Mouse (Mus musculus) heart, embryonic 11.5 days (tissue): ENCODE data around the gene Psmb9. TPM values are rescaled to one million over a fixed set of nuclear protein-coding genes. Genes with fewer than 3 reads are reported as not detected.

Experiments used
- ATAC-seq: fragments of 200-750 bp; cut with Nextera tagmentation; replicated peaks from 2 replicates; pipeline ENCODE4 v1.8.0; 2017; ENCODE audit warnings: moderate library complexity; ENCODE audit not compliant: insufficient number of reproducible peaks, low FRiP score, low TSS enrichment
- H3K27ac ChIP-seq: fragments of 300-500 bp; sonication (generic); 2 replicates; pipeline ENCODE4 v1.5.1; 2014; ENCODE audit warnings: mild to moderate bottlenecking, low read depth, low read length
- H3K27me3 ChIP-seq: fragments of 300-500 bp; sonication (generic); 2 replicates; pipeline ENCODE4 v1.6.1; 2014; ENCODE audit warnings: mild to moderate bottlenecking, low read length, mixed read lengths; ENCODE audit not compliant: control insufficient read depth, insufficient read depth
- H3K36me3 ChIP-seq: fragments of 300-500 bp; sonication (generic); 2 replicates; pipeline ENCODE4 v1.6.1; 2014; ENCODE audit warnings: mild to moderate bottlenecking, low read length, moderate library complexity, mixed read lengths; ENCODE audit not compliant: control insufficient read depth, insufficient read depth
- H3K4me1 ChIP-seq: fragments of 300-500 bp; sonication (generic); 2 replicates; pipeline ENCODE4 v1.6.1; 2014; ENCODE audit warnings: low read length; ENCODE audit not compliant: control insufficient read depth, insufficient read depth
- H3K4me2 ChIP-seq: fragments of 300-500 bp; sonication (generic); 2 replicates; pipeline ENCODE4 v1.6.1; 2014; ENCODE audit warnings: mild to moderate bottlenecking, moderate library complexity
- H3K4me3 ChIP-seq: fragments of 300-500 bp; sonication (generic); 2 replicates; pipeline ENCODE4 v1.5.1; 2014; ENCODE audit warnings: low read depth, low read length
- H3K9ac ChIP-seq: fragments of 300-500 bp; sonication (generic); 2 replicates; pipeline ENCODE4 v1.6.1; 2014; ENCODE audit warnings: mild to moderate bottlenecking, low read depth, low read length, moderate library complexity
- H3K9me3 ChIP-seq: fragments of 300-500 bp; sonication (generic); replicated peaks from 2 replicates; pipeline ENCODE4 v1.6.1; 2016; ENCODE audit warnings: low read length; ENCODE audit not compliant: control insufficient read depth
- WGBS: fragments of 180-500 bp; shearing (Covaris S2); extraction: QIAGEN DNeasy Blood & Tissue Kit; methylation state at CpG from one replicate; pipeline ENCODE4 v1.1.7; 2014; ENCODE audit not compliant: insufficient replicate concordance; 5-methylcytosine and 5-hydroxymethylcytosine counted together
- polyA plus RNA-seq: library from polyadenylated mRNA; unstranded; fragments of >200 nt; fragmentation: Nextera tagmentation; extraction: Ambion mirVana; gene quantifications from 2 replicates; pipeline ENCODE4 v1.2.1, GENCODE M21; 2014

Gene Psmb9
- polyA plus RNA-seq, 1 experiment from 2014 or later = 0.59 TPM

GRCm38 (mm10) chr17:34210599-34210998, 23.0 kb upstream of the Psmb9 start:
- H3K27me3 ChIP-seq = peaks cover 61% of the 10 kb centered on the region

GRCm38 (mm10) chr17:34209680-34210079, 22.1 kb upstream of the Psmb9 start:
- H3K9me3 ChIP-seq = no peaks in the 10 kb centered on the region; the same call in 1 of the 2 replicates
- H3K27me3 ChIP-seq = peaks cover 64% of the 10 kb centered on the region
- H3K4me3 ChIP-seq = no peak overlapping the region
- H3K9ac ChIP-seq = no peak overlapping the region
- no peaks in the 10 kb centered on the region for H3K36me3 ChIP-seq
- no peak overlapping the region for H3K4me2 ChIP-seq
- ATAC-seq = no peak
- H3K4me1 ChIP-seq = peaks cover 11% of the 10 kb centered on the region; the same call in 1 of the 2 replicates
- H3K27ac ChIP-seq = no peak overlapping the region
- 39% methylated on average over 3 of the region's 3 CpGs for WGBS

More at GRCm38 (mm10) chr17:34210599-34210998, 23.0 kb upstream of the Psmb9 start:
- H3K4me3 ChIP-seq = no peak overlapping the region
- H3K9ac ChIP-seq = no peak overlapping the region
- no peaks in the 10 kb centered on the region; the same call in 1 of the 2 replicates for H3K9me3 ChIP-seq
- H3K4me1 ChIP-seq = peaks cover 2% of the 10 kb centered on the region; the same call in 1 of the 2 replicates
- no peak overlapping the region for H3K27ac ChIP-seq
- H3K36me3 ChIP-seq = no peaks in the 10 kb centered on the region
- 62% methylated on average over 3 of the region's 3 CpGs for WGBS
- no peak for ATAC-seq
- no peak overlapping the region for H3K4me2 ChIP-seq

GRCm38 (mm10) chr17:34208421-34208820, 20.9 kb upstream of the Psmb9 start:
- no peaks in the 10 kb centered on the region for H3K36me3 ChIP-seq
- 20% methylated on average over 10 of the region's 10 CpGs for WGBS
- H3K4me2 ChIP-seq = no peak overlapping the region
- no peak for ATAC-seq
- no peak overlapping the region for H3K27ac ChIP-seq
- H3K4me1 ChIP-seq = peaks cover 11% of the 10 kb centered on the region; the same call in 1 of the 2 replicates
- no peak overlapping the region for H3K9ac ChIP-seq
- peaks cover 57% of the 10 kb centered on the region for H3K27me3 ChIP-seq
- no peaks in the 10 kb centered on the region; the same call in 1 of the 2 replicates for H3K9me3 ChIP-seq
- no peak overlapping the region for H3K4me3 ChIP-seq

- Histone ChIP-seq H3K4me2 (no peak overlapping the region), H3K9ac (no peak overlapping the region), H3K9me3 (no peaks in the 10 kb centered on the region; the same call in 1 of the 2 replicates), H3K4me1 (peaks cover 11% of the 10 kb centered on the region; the same call in 1 of the 2 replicates), H3K27me3 (peaks cover 56% of the 10 kb centered on the region), H3K4me3 (no peak overlapping the region), H3K27ac (no peak overlapping the region), H3K36me3 (no peaks in the 10 kb centered on the region)
- 94% methylated on average over 9 of the region's 9 CpGs for WGBS
- ATAC-seq = no peak
Measured at GRCm38 (mm10) chr17:34207866-34208265, 20.3 kb upstream of the Psmb9 start.

GRCm38 (mm10) chr17:34207456-34207855, 19.9 kb upstream of the Psmb9 start:
- H3K4me2 ChIP-seq = no peak overlapping the region
- ATAC-seq = no peak
- no peak overlapping the region for H3K4me3 ChIP-seq
- no peak overlapping the region for H3K9ac ChIP-seq
- H3K9me3 ChIP-seq = no peaks in the 10 kb centered on the region; the same call in 1 of the 2 replicates
- no peaks in the 10 kb centered on the region for H3K36me3 ChIP-seq
- 56% methylated on average over 3 of the region's 3 CpGs for WGBS
- H3K27ac ChIP-seq = no peak overlapping the region
- H3K4me1 ChIP-seq = peaks cover 11% of the 10 kb centered on the region; the same call in 1 of the 2 replicates
- H3K27me3 ChIP-seq = peaks cover 52% of the 10 kb centered on the region

GRCm38 (mm10) chr17:34206731-34207130, 19.2 kb upstream of the Psmb9 start:
- 77% methylated on average over 5 of the region's 5 CpGs for WGBS
- peaks cover 46% of the 10 kb centered on the region for H3K27me3 ChIP-seq
- H3K27ac ChIP-seq = no peak overlapping the region

GRCm38 (mm10) chr17:34205746-34206176, 18.2 kb upstream of the Psmb9 start:
- Histone ChIP-seq H3K4me2 (peak overlapping the region; percentile 97), H3K9me3 (no peaks in the 10 kb centered on the region; the same call in 1 of the 2 replicates), H3K36me3 (no peaks in the 10 kb centered on the region), H3K27ac (no peak overlapping the region), H3K4me3 (peak overlapping the region; percentile 81), H3K4me1 (peaks cover 11% of the 10 kb centered on the region; the same call in 1 of the 2 replicates), H3K9ac (no peak overlapping the region), H3K27me3 (peaks cover 44% of the 10 kb centered on the region)
- 11% methylated on average over 9 of the region's 9 CpGs for WGBS
- no peak for ATAC-seq

More at GRCm38 (mm10) chr17:34206731-34207130, 19.2 kb upstream of the Psmb9 start:
- ATAC-seq = no peak
- no peaks in the 10 kb centered on the region; the same call in 1 of the 2 replicates for H3K9me3 ChIP-seq
- no peak overlapping the region for H3K9ac ChIP-seq
- H3K4me1 ChIP-seq = peaks cover 11% of the 10 kb centered on the region; the same call in 1 of the 2 replicates
- no peak overlapping the region for H3K4me3 ChIP-seq
- no peak overlapping the region for H3K4me2 ChIP-seq
- no peaks in the 10 kb centered on the region for H3K36me3 ChIP-seq

GRCm38 (mm10) chr17:34205021-34205745, 17.6 kb upstream of the Psmb9 start:
- peaks cover 45% of the 10 kb centered on the region for H3K27me3 ChIP-seq
- ATAC-seq = no peak; the same call in 1 of the 2 replicates
- no peak overlapping the region for H3K27ac ChIP-seq
- peak overlapping the region; percentile 81 for H3K4me3 ChIP-seq
- no peaks in the 10 kb centered on the region for H3K36me3 ChIP-seq
- peaks cover 11% of the 10 kb centered on the region; the same call in 1 of the 2 replicates for H3K4me1 ChIP-seq
- H3K9ac ChIP-seq = peak overlapping the region; percentile 63
- no peaks in the 10 kb centered on the region; the same call in 1 of the 2 replicates for H3K9me3 ChIP-seq
- 12% methylated on average over 18 of the region's 18 CpGs for WGBS
- H3K4me2 ChIP-seq = peak overlapping the region; percentile 97
